Mouse (Mus musculus): ENCODE data around the gene Rab5a. TPM values are rescaled to one million over a fixed set of nuclear protein-coding genes. Genes with fewer than 3 reads are reported as not detected.
"Not testable (repeated sequence)": the region's sequence is repeated elsewhere in the genome, so short reads cannot be mapped to it uniquely, and the experiment has no call there.

Gene Rab5a
- 100 to 1,000 TPM in 1 of 2 experiments, 10 to 100 TPM in 1; 95.3 to 114 TPM for total RNA-seq (2021)
- long read RNA-seq, experiment 1, transcript Rab5a-201 (6 exons, 2,366 nt): major isoform, 182 of 195 reads
- long read RNA-seq, experiment 1, partial matches to known transcripts: 5 of 195 reads
- long read RNA-seq, experiment 1, other reads (novel, unspliced or antisense): 7 of 195 reads
- long read RNA-seq, experiment 2, transcript Rab5a-201 (6 exons, 2,366 nt): major isoform, 27 of 30 reads
- long read RNA-seq, experiment 2, partial matches to known transcripts: 1 of 30 reads
- long read RNA-seq, experiment 2, other reads (novel, unspliced or antisense): 2 of 30 reads

GRCm38 (mm10) chr17:53478858-53479603, at the start of gene Rab5a:
TSS of gene Rab5a (plus strand) at chr17:53479234.
- peak; percentile 100 for DNase-seq

- DNase-seq: no peak
Measured at GRCm38 (mm10) chr17:53456152-53456551, 22.9 kb upstream of the Rab5a start.

- DNase-seq: no peak
Measured at GRCm38 (mm10) chr17:53456742-53457141, 22.3 kb upstream of the Rab5a start.

DNA sequence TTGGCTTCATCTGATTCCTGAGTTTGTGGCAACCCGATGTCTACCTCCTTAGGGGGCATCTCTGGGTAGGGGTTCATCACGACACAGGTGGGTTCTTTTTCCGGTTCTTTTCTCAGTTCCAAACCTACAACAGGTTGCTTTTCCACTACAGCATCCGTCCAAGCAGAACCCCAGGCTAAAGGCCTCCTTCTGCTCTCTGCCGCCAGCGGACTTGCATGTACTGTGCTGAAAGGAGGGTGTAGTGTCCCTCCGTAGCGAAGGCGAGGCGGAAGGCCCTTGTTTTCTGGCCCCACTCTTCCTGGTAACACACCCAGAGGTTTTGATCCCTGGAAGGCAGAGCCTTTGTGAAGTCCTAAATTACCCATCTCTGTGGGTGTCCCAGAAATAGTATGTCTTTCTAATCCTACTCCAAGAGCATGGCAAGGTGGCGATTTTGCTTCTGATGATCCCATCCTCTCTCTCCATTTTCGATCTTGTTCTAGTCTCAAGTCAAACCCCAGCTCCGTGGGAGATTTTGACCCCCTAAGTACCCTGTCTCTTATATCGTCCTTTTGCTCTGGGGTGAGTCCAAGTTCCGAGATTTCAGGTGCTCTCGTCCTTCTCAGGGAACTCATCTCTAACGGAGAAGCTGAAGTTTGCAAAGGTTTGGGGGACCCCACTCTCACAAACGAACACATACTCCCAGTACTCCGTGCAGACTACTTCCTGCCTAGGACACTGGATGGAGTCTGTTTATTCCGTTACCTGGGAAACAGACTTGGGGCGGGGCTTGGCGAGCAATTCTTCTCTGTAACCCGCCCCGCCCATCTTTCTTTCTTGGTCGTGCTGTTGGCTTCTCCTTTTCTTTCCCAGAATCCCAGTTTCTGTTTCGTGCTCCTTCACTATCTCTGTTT, 16.2 kb upstream of the Rab5a start, which contains the start of gene Efhb:
TSS of gene Efhb (minus strand) at position 719 of the 893 bp plus-strand sequence.
- peak; percentile 92 to 93 for DNase-seq

- DNase-seq: no peak
Measured at GRCm38 (mm10) chr17:53463496-53463840, 15.6 kb upstream of the Rab5a start.

DNA sequence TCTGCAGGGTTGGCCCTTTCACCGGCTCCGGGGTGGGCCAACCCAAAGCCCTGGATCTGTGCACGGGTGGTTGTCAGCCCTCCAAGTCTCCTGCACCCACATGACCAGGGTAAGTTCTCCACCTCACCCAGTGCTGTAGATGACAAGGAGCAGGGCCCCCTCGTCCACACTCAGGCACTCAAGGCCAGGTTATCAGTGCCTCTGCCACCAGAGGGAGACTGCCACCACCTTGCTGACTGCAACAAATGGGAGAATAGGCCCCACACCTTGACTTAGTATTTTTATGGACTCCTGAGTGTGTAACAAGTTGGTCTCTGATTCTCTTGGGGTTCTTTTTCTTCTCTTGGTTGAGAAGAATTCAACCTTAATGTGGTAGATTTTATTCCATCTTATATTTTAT, 13.5 kb upstream of the Rab5a start:
- peak in 1 of 2 experiments; percentile 19 for DNase-seq

- DNase-seq: no peak
Measured at GRCm38 (mm10) chr17:53468697-53469096, 10.3 kb upstream of the Rab5a start.

DNA sequence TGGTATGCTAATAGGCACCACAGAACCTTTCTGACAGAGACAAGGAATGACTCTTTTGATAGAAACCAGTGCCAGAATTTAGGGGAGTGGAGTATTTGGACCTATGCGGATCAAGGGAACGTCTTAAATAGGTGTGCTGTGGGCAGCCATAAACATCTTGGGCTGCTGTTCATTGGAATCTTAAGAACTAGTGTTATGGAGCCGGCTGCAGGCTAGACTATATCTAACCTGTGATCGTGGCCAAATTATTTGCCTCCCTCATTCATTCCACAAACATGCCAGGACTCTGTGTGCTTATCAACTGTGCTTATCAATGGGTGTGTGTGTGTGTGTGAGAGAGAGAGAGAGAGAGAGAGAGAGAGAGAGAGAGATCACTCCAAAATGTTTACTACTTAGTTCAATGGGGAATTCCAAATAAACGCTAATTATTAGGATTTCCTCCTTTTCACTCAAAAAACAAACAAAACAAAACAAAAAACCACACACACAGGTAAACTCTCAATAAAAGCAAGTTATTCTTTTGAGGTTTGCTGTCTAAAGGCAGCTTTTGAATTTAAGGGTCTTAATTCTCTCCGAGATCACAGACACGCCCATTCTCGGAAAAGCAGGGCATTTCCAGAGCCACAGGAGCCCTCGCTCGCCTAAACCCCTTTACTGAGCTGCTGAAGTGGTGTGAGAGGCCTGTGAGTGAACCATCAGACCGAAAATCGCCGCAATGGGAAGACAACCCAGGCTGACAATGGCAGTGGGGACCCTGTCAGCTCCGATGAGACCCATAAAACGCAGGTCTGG, 772 bp upstream of the Rab5a start:
- no peak for DNase-seq

DNA sequence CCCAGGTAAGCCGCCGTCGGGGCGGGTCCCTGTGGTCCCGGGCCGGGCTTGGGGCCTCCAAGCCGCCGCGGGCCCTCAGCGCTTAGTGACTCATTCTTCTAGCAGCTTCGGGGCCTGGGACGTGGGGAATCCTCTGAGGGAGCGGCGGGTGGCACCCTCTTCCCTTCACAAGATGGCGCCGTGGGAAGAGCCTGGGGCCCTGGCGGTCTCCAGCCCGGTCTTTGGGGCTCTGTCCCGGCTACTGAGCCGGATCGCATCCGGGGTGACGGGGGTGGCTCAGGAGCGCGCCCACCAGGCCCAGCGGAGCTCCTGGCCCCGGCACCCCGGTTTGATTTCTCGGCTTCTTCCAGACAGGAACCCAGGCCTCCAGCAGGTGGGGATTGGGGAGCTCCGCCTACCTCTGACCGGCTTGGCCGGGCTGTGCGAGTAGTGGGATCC, 589 bp downstream of the Rab5a start:
- DNase-seq: peak; percentile 71 to 75

DNA sequence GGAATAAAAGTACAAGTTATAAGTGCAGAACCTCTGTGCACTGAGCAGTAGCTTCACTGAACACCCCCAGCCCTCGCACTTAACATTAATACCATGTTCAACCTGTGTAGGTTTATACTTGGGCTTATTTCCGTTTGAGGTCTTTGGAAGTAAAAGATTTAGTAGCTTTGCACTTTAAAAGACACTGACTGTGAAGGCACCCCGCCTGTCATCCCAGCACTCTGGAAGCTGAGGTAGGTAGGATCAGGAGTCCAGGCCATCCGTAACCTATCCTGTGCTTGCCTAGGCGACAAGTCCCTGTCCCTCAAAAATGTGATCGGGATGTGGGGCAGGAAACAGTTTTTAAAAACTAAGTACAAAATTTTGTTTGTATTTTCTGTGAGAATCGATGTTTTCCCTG, 1.4 kb downstream of the Rab5a start:
- DNase-seq: no peak

DNA sequence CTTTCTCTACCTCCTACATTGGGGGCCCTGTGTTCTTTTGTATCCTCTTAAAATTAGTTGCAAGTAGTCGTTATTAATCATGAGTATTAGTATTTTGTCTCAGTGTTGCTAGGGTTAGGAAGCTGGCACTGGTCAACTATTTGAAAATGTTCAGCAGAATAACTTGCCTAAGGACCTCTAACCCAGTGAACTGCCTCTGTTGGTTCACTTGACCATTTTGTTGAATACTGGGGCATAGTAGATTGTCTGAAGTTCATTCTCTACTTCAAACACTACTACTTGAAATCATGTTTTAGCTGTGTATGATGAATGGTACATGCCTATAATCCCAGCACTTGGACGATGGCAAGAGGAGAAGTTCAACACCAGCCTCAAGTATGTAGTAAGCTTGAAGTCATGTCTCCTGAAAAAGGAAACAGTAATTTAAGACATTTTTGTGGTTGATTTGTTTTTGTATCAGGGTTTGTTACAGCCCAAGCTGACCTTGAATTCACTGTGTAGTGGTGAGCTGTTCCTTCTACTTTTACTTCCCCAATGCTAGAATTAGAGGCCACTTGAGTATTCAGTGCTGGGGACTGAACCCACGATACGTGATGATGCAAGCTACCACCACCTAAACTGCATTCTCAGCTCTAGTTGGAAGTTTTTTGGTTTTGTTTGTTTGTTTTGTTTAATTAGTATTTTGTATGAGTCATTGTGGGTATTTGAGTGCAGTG, 9.4 kb downstream of the Rab5a start:
- DNase-seq: no peak

- no peak for DNase-seq
Measured at GRCm38 (mm10) chr17:53489007-53489378, 10.0 kb downstream of the Rab5a start.

- no peak for DNase-seq
Measured at GRCm38 (mm10) chr17:53502966-53503365, 23.9 kb downstream of the Rab5a start.

- peak in 1 of 2 experiments; percentile 23 for DNase-seq
Measured at GRCm38 (mm10) chr17:53512311-53512951, 33.4 kb downstream of the Rab5a start.

DNA sequence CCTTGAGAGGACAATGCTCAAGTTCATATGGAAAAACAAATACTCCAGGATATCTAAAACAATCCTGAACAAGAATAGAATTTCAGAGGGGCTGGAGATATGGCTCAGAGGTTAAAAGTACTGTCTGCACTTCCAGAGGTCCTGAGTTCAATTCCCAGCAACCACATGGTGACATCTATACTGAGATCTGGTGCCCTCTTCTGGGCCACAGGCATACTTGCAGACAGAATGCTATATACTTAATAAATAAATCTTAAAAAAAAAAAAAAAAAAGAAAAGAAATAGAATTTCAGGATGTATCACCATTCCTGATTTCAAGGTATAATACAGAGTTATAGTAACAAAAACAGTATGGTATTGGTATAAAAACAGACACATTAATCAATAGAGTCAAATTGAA, 40.3 kb downstream of the Rab5a start:
- no peak for DNase-seq

DNA sequence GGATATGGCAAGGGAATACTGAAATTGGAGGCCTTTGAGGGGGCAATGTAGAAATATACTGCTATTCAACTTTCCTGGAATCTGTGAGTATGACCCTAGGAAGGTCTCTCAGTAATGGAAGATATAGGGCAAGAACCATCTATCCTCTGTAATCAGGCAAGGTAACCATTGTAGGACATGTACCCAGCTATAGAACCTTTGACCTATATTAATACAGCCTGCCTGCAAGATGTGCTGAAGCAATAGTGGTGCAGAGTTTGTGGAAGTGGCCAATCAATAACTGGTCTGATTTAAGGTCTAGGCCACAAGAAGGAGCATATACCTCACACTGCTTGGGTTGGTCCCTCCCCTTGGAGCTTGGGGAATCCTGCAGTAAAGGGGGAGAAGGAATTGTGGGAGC, 41.5 kb downstream of the Rab5a start:
- DNase-seq: no peak

DNA sequence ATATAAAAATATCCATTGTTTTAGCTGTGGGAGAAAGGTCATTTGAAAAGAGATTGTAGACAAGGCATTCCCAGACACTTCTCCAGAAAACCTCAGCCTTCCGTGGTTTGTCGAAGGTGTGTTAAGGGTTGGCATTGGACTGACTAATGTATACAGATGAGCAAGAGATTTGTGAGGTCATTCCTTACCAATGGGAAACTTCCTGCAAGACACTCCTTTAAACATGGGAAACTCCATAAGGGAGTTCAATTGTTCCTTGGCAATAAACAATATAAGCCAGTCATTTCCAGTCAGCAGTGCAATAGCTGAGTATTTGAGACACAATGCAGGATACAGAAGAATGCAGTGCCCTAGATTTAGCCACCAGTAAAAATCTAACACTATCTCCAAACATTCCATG, 49.0 kb downstream of the Rab5a start:
- DNase-seq: no peak

DNA sequence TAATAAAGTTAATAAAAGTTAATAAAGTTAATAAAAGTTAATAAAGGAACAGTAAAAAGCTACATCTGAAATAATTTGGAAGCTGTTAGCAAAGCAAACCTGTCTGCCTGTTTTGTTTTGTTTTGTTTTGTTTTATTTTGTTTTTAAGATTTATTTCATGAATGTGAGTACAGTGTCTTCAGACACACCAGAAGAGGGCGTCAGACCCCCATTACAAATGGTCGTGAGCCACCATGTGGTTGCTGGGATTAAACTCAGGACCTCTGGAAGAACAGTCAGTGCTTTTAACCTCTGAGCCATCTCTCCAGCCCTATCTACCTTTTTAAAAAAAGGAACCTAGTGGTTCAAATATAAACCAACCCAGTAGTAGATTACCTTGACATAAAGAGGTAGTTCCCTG, 52.1 kb downstream of the Rab5a start:
- DNase-seq: peak; percentile 44 to 55

DNA sequence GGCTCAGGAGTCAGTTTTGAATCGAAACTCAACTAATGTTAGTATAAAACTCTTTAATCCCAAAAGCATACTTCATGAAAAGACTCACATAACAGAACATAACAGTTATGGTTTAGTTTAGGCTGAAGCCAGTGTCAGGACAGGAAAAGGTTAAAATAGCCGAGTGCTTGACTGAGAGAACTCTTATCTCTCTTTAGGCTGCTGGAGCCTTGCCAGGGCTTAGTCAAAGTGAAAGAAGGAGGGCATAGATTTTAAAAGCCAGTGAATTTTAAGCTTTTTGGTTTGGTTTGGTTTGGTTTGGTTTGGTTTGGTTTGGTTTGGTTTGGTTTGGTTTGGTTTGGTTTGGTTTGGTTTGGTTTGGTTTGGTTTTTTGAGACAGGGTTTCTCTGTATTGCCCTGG, 53.4 kb downstream of the Rab5a start:
- DNase-seq: peak; percentile 66 to 78

DNA sequence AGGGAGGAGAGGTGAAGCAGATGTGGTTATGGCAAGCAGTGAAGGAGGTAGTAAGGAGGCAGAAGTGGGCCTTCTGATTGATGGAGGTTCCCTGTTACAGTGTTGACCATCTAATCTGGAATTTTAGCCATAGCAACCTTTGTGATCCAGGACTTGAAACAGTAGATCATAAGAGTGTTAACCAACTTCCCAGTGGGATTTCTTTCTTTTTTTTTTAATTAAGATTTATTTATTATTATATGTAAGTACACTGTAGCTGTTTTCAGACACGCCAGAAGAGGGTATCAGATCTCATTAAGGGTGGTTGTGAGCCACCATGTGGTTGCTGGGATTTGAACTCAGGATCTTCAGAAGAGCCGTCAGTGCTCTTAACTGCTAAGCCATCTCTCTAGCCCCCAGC, 60.3 kb downstream of the Rab5a start, which contains the start of gene Pp2d1:
TSS of gene Pp2d1 (minus strand) at position 101 of the 400 bp plus-strand sequence.
- not testable (repeated sequence) for DNase-seq
